Mouse (Mus musculus): ENCODE measurements around the gene Cep85l. TPM values are rescaled to one million over a fixed set of nuclear protein-coding genes. Genes with fewer than 3 reads are reported as not detected.

Cep85l gene
- polyA plus RNA-seq, 1 experiment from 2014 or later, result 3.9 TPM

GRCm38 (mm10) chr10:53305867-53306266, 73.9 kb downstream of the Cep85l start:
- H3K4me2 ChIP-seq (ENCODE audit: low read length), result no peak overlapping the region
- H3K4me1 ChIP-seq (ENCODE audit: control insufficient read depth, insufficient read depth, low read length), result 0 out of 2 replicates have a peak, but pooled peaks cover 2% of the 10 kb centered on the region
- no peaks in the 10 kb centered on the region for H3K36me3 ChIP-seq (ENCODE audit: control insufficient read depth, insufficient read depth, low read length)
- no peaks in the 10 kb centered on the region for H3K27me3 ChIP-seq (ENCODE audit: control insufficient read depth, insufficient read depth, low read depth, low read length)
- no peak overlapping the region for H3K27ac ChIP-seq (ENCODE audit: low read length)
- 12% methylated on average over 3 of the region's 3 CpGs for WGBS
- no peak overlapping the region for H3K9ac ChIP-seq (ENCODE audit: low read depth, low read length)
- H3K9me3 ChIP-seq (replicated peaks; ENCODE audit: control insufficient read depth, low read length, poor library complexity, severe bottlenecking), result no peaks in the 10 kb centered on the region
- H3K4me3 ChIP-seq (ENCODE audit: low read depth, low read length), result no peak overlapping the region
- peak; percentile 86 for ATAC-seq

GRCm38 (mm10) chr10:53285147-53285546, 94.6 kb downstream of the Cep85l start:
- no peak for ATAC-seq
- H3K9ac ChIP-seq (ENCODE audit: low read depth, low read length), result no peak overlapping the region
- H3K4me3 ChIP-seq (ENCODE audit: low read depth, low read length), result no peak overlapping the region
- H3K27ac ChIP-seq (ENCODE audit: low read length), result no peak overlapping the region
- no peak overlapping the region for H3K4me2 ChIP-seq (ENCODE audit: low read length)
- no peaks in the 10 kb centered on the region for H3K9me3 ChIP-seq (replicated peaks; ENCODE audit: control insufficient read depth, low read length, poor library complexity, severe bottlenecking)
- H3K4me1 ChIP-seq (ENCODE audit: control insufficient read depth, insufficient read depth, low read length), result no peaks in the 10 kb centered on the region
- H3K36me3 ChIP-seq (ENCODE audit: control insufficient read depth, insufficient read depth, low read length), result peaks cover 7% of the 10 kb centered on the region; the same call in 1 of the 2 replicates
- no peaks in the 10 kb centered on the region for H3K27me3 ChIP-seq (ENCODE audit: control insufficient read depth, insufficient read depth, low read depth, low read length)

- no peak for ATAC-seq
- Histone ChIP-seq H3K4me1 (ENCODE audit: control insufficient read depth, insufficient read depth, low read length) (no peaks in the 10 kb centered on the region), H3K27ac (ENCODE audit: low read length) (no peak overlapping the region), H3K4me2 (ENCODE audit: low read length) (no peak overlapping the region), H3K27me3 (ENCODE audit: control insufficient read depth, insufficient read depth, low read depth, low read length) (no peaks in the 10 kb centered on the region), H3K36me3 (ENCODE audit: control insufficient read depth, insufficient read depth, low read length) (no peaks in the 10 kb centered on the region), H3K4me3 (ENCODE audit: low read depth, low read length) (no peak overlapping the region), H3K9ac (ENCODE audit: low read depth, low read length) (no peak overlapping the region), H3K9me3 (replicated peaks; ENCODE audit: control insufficient read depth, low read length, poor library complexity, severe bottlenecking) (no peaks in the 10 kb centered on the region)
Measured at GRCm38 (mm10) chr10:53272228-53272627, 107.5 kb downstream of the Cep85l start.

- no peaks in the 10 kb centered on the region for H3K36me3 ChIP-seq (ENCODE audit: control insufficient read depth, insufficient read depth, low read length)
- no peak overlapping the region for H3K4me2 ChIP-seq (ENCODE audit: low read length)
- WGBS, result 24% methylated on average over 1 of the region's 1 CpGs
- no peak overlapping the region for H3K9ac ChIP-seq (ENCODE audit: low read depth, low read length)
- no peak for ATAC-seq
- no peak overlapping the region for H3K4me3 ChIP-seq (ENCODE audit: low read depth, low read length)
- no peaks in the 10 kb centered on the region for H3K9me3 ChIP-seq (replicated peaks; ENCODE audit: control insufficient read depth, low read length, poor library complexity, severe bottlenecking)
- no peak overlapping the region for H3K27ac ChIP-seq (ENCODE audit: low read length)
- no peaks in the 10 kb centered on the region for H3K27me3 ChIP-seq (ENCODE audit: control insufficient read depth, insufficient read depth, low read depth, low read length)
- H3K4me1 ChIP-seq (ENCODE audit: control insufficient read depth, insufficient read depth, low read length), result no peaks in the 10 kb centered on the region
Measured at GRCm38 (mm10) chr10:53262021-53262420, 117.7 kb downstream of the Cep85l start.

GRCm38 (mm10) chr10:53235381-53235780, 144.4 kb downstream of the Cep85l start:
- Histone ChIP-seq H3K4me2 (ENCODE audit: low read length) (no peak overlapping the region), H3K9ac (ENCODE audit: low read depth, low read length) (no peak overlapping the region), H3K27me3 (ENCODE audit: control insufficient read depth, insufficient read depth, low read depth, low read length) (no peaks in the 10 kb centered on the region), H3K36me3 (ENCODE audit: control insufficient read depth, insufficient read depth, low read length) (no peaks in the 10 kb centered on the region), H3K4me3 (ENCODE audit: low read depth, low read length) (no peak overlapping the region), H3K27ac (ENCODE audit: low read length) (no peak overlapping the region), H3K9me3 (replicated peaks; ENCODE audit: control insufficient read depth, low read length, poor library complexity, severe bottlenecking) (no peaks in the 10 kb centered on the region), H3K4me1 (ENCODE audit: control insufficient read depth, insufficient read depth, low read length) (no peaks in the 10 kb centered on the region)
- no peak for ATAC-seq
- 71% methylated on average over 6 of the region's 6 CpGs for WGBS

GRCm38 (mm10) chr10:53234683-53235082, 145.1 kb downstream of the Cep85l start:
- no peak for ATAC-seq
- no peaks in the 10 kb centered on the region for H3K36me3 ChIP-seq (ENCODE audit: control insufficient read depth, insufficient read depth, low read length)
- 94% methylated on average over 2 of the region's 2 CpGs for WGBS

GRCm38 (mm10) chr10:53234086-53234613, 145.6 kb downstream of the Cep85l start:
- no peak overlapping the region for H3K4me3 ChIP-seq (ENCODE audit: low read depth, low read length)
- H3K4me2 ChIP-seq (ENCODE audit: low read length), result no peak overlapping the region
- H3K27me3 ChIP-seq (ENCODE audit: control insufficient read depth, insufficient read depth, low read depth, low read length), result no peaks in the 10 kb centered on the region
- no peak overlapping the region for H3K27ac ChIP-seq (ENCODE audit: low read length)
- no peaks in the 10 kb centered on the region for H3K4me1 ChIP-seq (ENCODE audit: control insufficient read depth, insufficient read depth, low read length)
- no peak overlapping the region for H3K9ac ChIP-seq (ENCODE audit: low read depth, low read length)
- H3K36me3 ChIP-seq (ENCODE audit: control insufficient read depth, insufficient read depth, low read length), result no peaks in the 10 kb centered on the region
- no peak for ATAC-seq
- 86% methylated on average over 2 of the region's 2 CpGs for WGBS
- H3K9me3 ChIP-seq (replicated peaks; ENCODE audit: control insufficient read depth, low read length, poor library complexity, severe bottlenecking), result no peaks in the 10 kb centered on the region

More at GRCm38 (mm10) chr10:53234683-53235082, 145.1 kb downstream of the Cep85l start:
- H3K27ac ChIP-seq (ENCODE audit: low read length), result no peak overlapping the region
- no peaks in the 10 kb centered on the region for H3K27me3 ChIP-seq (ENCODE audit: control insufficient read depth, insufficient read depth, low read depth, low read length)
- H3K4me1 ChIP-seq (ENCODE audit: control insufficient read depth, insufficient read depth, low read length), result no peaks in the 10 kb centered on the region
- H3K4me3 ChIP-seq (ENCODE audit: low read depth, low read length), result no peak overlapping the region
- H3K9me3 ChIP-seq (replicated peaks; ENCODE audit: control insufficient read depth, low read length, poor library complexity, severe bottlenecking), result no peaks in the 10 kb centered on the region
- H3K9ac ChIP-seq (ENCODE audit: low read depth, low read length), result no peak overlapping the region
- H3K4me2 ChIP-seq (ENCODE audit: low read length), result no peak overlapping the region

GRCm38 (mm10) chr10:53230809-53231208, 148.9 kb downstream of the Cep85l start:
- no peak for ATAC-seq
- H3K27me3 ChIP-seq (ENCODE audit: control insufficient read depth, insufficient read depth, low read depth, low read length), result no peaks in the 10 kb centered on the region

GRCm38 (mm10) chr10:53229190-53229589, 150.6 kb downstream of the Cep85l start:
- Histone ChIP-seq H3K36me3 (ENCODE audit: control insufficient read depth, insufficient read depth, low read length) (no peaks in the 10 kb centered on the region), H3K4me2 (ENCODE audit: low read length) (no peak overlapping the region), H3K9ac (ENCODE audit: low read depth, low read length) (no peak overlapping the region), H3K9me3 (replicated peaks; ENCODE audit: control insufficient read depth, low read length, poor library complexity, severe bottlenecking) (no peaks in the 10 kb centered on the region), H3K4me3 (ENCODE audit: low read depth, low read length) (no peak overlapping the region), H3K4me1 (ENCODE audit: control insufficient read depth, insufficient read depth, low read length) (no peaks in the 10 kb centered on the region), H3K27ac (ENCODE audit: low read length) (no peak overlapping the region), H3K27me3 (ENCODE audit: control insufficient read depth, insufficient read depth, low read depth, low read length) (no peaks in the 10 kb centered on the region)
- ATAC-seq, result no peak
- WGBS, result 70% methylated on average over 2 of the region's 2 CpGs

More at GRCm38 (mm10) chr10:53230809-53231208, 148.9 kb downstream of the Cep85l start:
- Histone ChIP-seq H3K9ac (ENCODE audit: low read depth, low read length) (no peak overlapping the region), H3K4me1 (ENCODE audit: control insufficient read depth, insufficient read depth, low read length) (no peaks in the 10 kb centered on the region), H3K4me2 (ENCODE audit: low read length) (no peak overlapping the region), H3K36me3 (ENCODE audit: control insufficient read depth, insufficient read depth, low read length) (no peaks in the 10 kb centered on the region), H3K9me3 (replicated peaks; ENCODE audit: control insufficient read depth, low read length, poor library complexity, severe bottlenecking) (no peaks in the 10 kb centered on the region), H3K27ac (ENCODE audit: low read length) (no peak overlapping the region), H3K4me3 (ENCODE audit: low read depth, low read length) (no peak overlapping the region)

All from midbrain, embryonic 16.5 days (tissue).